Mouse (Mus musculus): ENCODE data around the gene Tomm5. TPM values are rescaled to one million over a fixed set of nuclear protein-coding genes. Genes with fewer than 3 reads are reported as not detected.

The Tomm5 gene
- polyA plus RNA-seq, 1 experiment: 12.9 TPM

DNA sequence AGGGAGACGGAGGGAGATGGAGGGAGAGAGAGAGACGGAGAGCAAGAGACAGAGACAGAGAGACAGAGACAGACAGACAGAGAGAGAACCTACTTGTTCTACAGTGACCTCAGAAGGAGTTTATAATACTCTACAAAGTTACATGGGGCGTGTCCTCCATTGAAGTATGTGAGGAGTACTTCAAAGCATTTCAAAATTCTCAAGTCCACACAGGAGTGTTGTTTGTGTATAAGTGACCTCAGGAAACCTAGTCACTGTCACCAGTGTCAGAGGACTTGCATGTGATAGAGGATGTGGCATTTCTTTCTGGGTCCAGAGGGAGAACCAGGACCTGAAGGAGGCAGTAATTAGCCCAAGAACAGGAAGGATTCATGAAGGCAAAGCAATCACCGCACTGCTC, 23.1 kb upstream of the Tomm5 start:
- Histone ChIP-seq H3K4me3 (ENCODE audit: control insufficient read depth, low read depth, low read length) (no peak overlapping the region), H3K27me3 (ENCODE audit: control insufficient read depth, insufficient read depth, low read length) (no peaks in the 10 kb centered on the region), H3K4me1 (ENCODE audit: control insufficient read depth, insufficient read depth, low read length) (no peaks in the 10 kb centered on the region), H3K27ac (ENCODE audit: control insufficient read depth, insufficient read depth, low read depth, low read length) (no peak overlapping the region), H3K36me3 (ENCODE audit: control insufficient read depth, insufficient read depth, low read length) (no peaks in the 10 kb centered on the region)
- TF ChIP-seq CTCF (IDR thresholded peaks at IDR 0.05; ENCODE audit: control insufficient read depth, insufficient read depth, insufficient replicate concordance, low read depth, low read length): no peak
- no peak for TF ChIP-seq POLR2A (IDR thresholded peaks at IDR 0.05; ENCODE audit: control insufficient read depth, low read depth, low read length)

DNA sequence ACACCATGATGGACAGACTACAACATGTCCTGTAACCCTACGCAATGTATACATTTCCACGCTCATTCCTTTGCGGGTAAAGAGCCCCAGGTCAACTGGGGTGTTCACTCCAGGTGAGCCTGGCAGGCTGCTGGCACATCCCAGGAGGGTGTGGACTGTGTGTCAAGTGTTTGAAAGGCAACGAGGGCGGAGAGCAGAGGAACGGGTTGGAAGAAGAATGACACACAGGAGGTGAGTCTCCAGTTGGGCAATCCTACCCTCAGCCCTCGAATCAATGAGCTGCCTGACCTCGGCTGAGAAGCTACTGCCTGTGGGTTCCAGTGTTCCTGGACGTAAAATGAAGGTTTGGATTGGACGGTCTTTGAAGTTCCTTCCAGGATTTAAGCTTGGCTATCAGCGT, 13.4 kb upstream of the Tomm5 start:
- no peak overlapping the region for H3K27ac ChIP-seq (ENCODE audit: control insufficient read depth, insufficient read depth, low read depth, low read length)
- TF ChIP-seq POLR2A (IDR thresholded peaks at IDR 0.05; ENCODE audit: control insufficient read depth, low read depth, low read length) (no peak), CTCF (IDR thresholded peaks at IDR 0.05; ENCODE audit: control insufficient read depth, insufficient read depth, insufficient replicate concordance, low read depth, low read length) (no peak)
- H3K4me3 ChIP-seq (ENCODE audit: control insufficient read depth, low read depth, low read length): no peak overlapping the region

DNA sequence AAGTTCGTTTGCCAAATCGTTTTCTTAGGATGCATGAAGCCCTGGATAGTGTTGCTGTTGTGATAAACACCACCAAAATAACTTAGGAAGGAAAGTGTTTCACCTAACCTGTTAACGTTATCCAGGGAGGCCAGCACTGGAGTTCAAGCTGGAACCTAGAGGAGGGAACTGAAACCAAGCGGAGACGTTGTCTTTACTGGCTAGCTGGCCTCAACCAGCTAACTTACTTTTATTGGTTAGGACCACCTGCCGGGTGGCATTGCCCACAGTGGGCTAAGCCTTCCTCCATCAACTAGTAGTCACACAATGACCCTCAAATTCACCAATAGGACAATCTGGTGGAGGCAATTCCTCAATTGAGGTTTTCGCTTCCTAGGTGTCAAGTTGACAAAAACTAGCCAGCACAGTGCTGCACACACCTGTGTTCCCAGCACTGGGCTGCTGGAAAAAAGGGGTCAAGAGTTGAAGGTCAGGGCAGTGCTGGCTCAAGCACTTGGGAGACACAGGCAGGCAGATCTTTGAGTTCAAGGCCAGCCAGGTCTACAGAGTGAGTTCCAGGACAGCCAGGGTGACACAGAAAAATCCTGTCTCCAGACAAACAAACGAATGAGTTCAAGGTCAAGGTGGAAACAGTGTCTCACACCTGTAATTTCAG, 669 bp upstream of the Tomm5 start:
- Histone ChIP-seq H3K27me3 (ENCODE audit: control insufficient read depth, insufficient read depth, low read length) (no peaks in the 10 kb centered on the region), H3K36me3 (ENCODE audit: control insufficient read depth, insufficient read depth, low read length) (no peaks in the 10 kb centered on the region), H3K4me1 (ENCODE audit: control insufficient read depth, insufficient read depth, low read length) (peaks cover 7% of the 10 kb centered on the region), H3K27ac (ENCODE audit: control insufficient read depth, insufficient read depth, low read depth, low read length) (no peak overlapping the region), H3K4me3 (ENCODE audit: control insufficient read depth, low read depth, low read length) (no peak overlapping the region)
- TF ChIP-seq CTCF (IDR thresholded peaks at IDR 0.05; ENCODE audit: control insufficient read depth, insufficient read depth, insufficient replicate concordance, low read depth, low read length) (no peak), POLR2A (IDR thresholded peaks at IDR 0.05; ENCODE audit: control insufficient read depth, low read depth, low read length) (no peak)

More for the DNA sequence above, 13.4 kb upstream of the Tomm5 start:
- H3K27me3 ChIP-seq (ENCODE audit: control insufficient read depth, insufficient read depth, low read length): no peaks in the 10 kb centered on the region
- H3K36me3 ChIP-seq (ENCODE audit: control insufficient read depth, insufficient read depth, low read length): no peaks in the 10 kb centered on the region
- no peaks in the 10 kb centered on the region for H3K4me1 ChIP-seq (ENCODE audit: control insufficient read depth, insufficient read depth, low read length)

DNA sequence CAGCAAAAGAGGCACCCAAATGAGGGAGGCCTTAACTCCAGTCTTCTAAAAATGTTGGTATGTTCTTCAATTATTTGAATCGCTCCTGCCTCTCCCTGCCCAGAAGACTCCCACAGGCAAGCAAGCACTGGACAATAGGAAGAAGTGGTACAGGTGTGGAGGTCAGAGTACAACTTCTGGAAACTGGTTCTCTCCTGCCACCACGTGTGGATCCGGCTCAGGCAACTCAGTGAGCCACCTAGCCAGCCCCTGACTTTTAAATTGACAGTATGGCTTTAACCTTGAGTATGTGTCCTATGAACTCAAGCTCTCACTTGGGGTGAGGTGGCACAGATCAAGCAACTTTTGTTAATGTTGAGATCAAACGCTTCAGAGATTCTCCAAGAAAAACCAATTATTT, 848 bp downstream of the Tomm5 start:
- Histone ChIP-seq H3K36me3 (ENCODE audit: control insufficient read depth, insufficient read depth, low read length) (no peaks in the 10 kb centered on the region), H3K4me1 (ENCODE audit: control insufficient read depth, insufficient read depth, low read length) (peaks cover 7% of the 10 kb centered on the region), H3K4me3 (ENCODE audit: control insufficient read depth, low read depth, low read length) (no peak overlapping the region), H3K27me3 (ENCODE audit: control insufficient read depth, insufficient read depth, low read length) (no peaks in the 10 kb centered on the region), H3K27ac (ENCODE audit: control insufficient read depth, insufficient read depth, low read depth, low read length) (no peak overlapping the region)
- TF ChIP-seq CTCF (IDR thresholded peaks at IDR 0.05; ENCODE audit: control insufficient read depth, insufficient read depth, insufficient replicate concordance, low read depth, low read length) (no peak), POLR2A (IDR thresholded peaks at IDR 0.05; ENCODE audit: control insufficient read depth, low read depth, low read length) (no peak)

DNA sequence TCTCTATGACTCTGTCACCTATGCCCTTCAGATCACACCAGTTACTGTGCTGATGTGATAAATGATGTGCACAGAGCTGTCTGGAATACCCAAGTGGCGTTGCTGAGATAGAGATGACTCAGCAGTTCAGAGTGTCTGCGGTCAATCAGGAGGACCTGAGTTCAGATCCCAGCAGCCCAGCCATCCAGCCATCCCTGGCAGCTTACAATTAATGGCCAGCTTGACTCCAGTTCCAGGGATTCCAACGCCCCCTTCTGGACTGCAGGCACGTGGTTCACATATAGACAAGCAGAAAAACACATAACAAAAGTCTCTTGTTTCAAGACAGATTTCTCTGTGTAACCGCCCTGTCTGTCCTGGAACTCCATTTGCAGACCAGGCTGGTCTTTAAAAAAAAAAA, 1.5 kb downstream of the Tomm5 start:
- no peak overlapping the region for H3K4me3 ChIP-seq (ENCODE audit: control insufficient read depth, low read depth, low read length)
- no peak overlapping the region for H3K27ac ChIP-seq (ENCODE audit: control insufficient read depth, insufficient read depth, low read depth, low read length)
- peaks cover 7% of the 10 kb centered on the region for H3K4me1 ChIP-seq (ENCODE audit: control insufficient read depth, insufficient read depth, low read length)
- no peak for TF ChIP-seq CTCF (IDR thresholded peaks at IDR 0.05; ENCODE audit: control insufficient read depth, insufficient read depth, insufficient replicate concordance, low read depth, low read length)
- no peak for TF ChIP-seq POLR2A (IDR thresholded peaks at IDR 0.05; ENCODE audit: control insufficient read depth, low read depth, low read length)
- no peaks in the 10 kb centered on the region for H3K27me3 ChIP-seq (ENCODE audit: control insufficient read depth, insufficient read depth, low read length)
- H3K36me3 ChIP-seq (ENCODE audit: control insufficient read depth, insufficient read depth, low read length): no peaks in the 10 kb centered on the region

DNA sequence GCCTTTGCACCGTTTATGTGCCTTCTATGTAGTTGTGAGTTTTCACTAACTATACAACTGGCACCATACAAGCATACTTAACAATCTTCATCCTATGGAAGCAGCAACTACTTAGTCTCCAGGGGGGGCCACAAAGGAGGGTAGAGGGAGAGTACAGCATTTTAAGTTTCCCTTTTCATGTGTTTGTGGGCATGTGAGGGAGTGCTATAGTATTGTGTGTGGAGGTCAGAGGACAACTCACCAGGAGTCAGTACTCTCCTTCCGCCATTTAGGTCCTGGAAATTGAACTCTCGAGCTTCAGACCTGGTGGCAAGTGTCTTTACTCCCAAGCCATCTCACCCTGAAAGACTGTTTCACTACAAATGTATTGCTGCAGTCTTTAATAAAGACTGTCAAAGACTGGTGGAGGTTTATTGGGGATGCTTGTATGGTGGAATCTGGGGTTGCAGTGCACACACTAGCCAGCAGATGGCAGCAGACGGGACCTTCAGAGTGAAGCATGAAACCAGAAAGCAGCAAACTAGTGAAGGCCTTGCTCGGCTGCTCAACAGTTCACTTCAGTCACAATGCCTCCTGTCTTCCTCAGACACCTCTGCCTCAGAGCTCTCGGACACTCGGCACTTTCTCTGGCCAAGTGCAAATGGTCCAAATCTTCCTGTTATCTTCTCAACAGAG, 10.6 kb downstream of the Tomm5 start:
- Histone ChIP-seq H3K27me3 (ENCODE audit: control insufficient read depth, insufficient read depth, low read length) (no peaks in the 10 kb centered on the region), H3K27ac (ENCODE audit: control insufficient read depth, insufficient read depth, low read depth, low read length) (no peak overlapping the region), H3K4me3 (ENCODE audit: control insufficient read depth, low read depth, low read length) (no peak overlapping the region), H3K36me3 (ENCODE audit: control insufficient read depth, insufficient read depth, low read length) (no peaks in the 10 kb centered on the region), H3K4me1 (ENCODE audit: control insufficient read depth, insufficient read depth, low read length) (peaks cover 3% of the 10 kb centered on the region)
- TF ChIP-seq POLR2A (IDR thresholded peaks at IDR 0.05; ENCODE audit: control insufficient read depth, low read depth, low read length): no peak
- peak; percentile 95 for TF ChIP-seq CTCF (IDR thresholded peaks at IDR 0.05; ENCODE audit: control insufficient read depth, insufficient read depth, insufficient replicate concordance, low read depth, low read length)

DNA sequence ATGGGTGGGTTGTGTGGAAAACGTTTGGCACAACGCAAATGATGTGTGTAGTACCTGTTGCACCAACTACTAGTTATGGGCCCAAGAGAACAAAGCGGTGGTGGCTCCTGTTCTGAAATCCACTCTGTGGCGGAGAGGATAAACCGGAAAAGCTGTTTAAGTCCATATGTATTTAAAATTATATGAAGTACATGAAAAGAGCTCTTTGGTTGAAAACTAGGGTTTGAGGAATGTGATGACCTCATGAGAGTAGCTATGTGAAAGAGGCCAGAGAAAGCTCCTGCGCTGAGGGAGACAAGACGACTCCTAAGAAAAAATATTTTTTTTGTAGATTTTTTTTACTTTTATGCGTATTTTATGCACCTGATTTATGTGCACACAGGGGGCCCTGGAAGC, 23.0 kb downstream of the Tomm5 start:
- Histone ChIP-seq H3K36me3 (ENCODE audit: control insufficient read depth, insufficient read depth, low read length) (no peaks in the 10 kb centered on the region), H3K27ac (ENCODE audit: control insufficient read depth, insufficient read depth, low read depth, low read length) (no peak overlapping the region), H3K4me3 (ENCODE audit: control insufficient read depth, low read depth, low read length) (peak overlapping the region; percentile 84), H3K27me3 (ENCODE audit: control insufficient read depth, insufficient read depth, low read length) (no peaks in the 10 kb centered on the region), H3K4me1 (ENCODE audit: control insufficient read depth, insufficient read depth, low read length) (peaks cover 4% of the 10 kb centered on the region)
- TF ChIP-seq POLR2A (IDR thresholded peaks at IDR 0.05; ENCODE audit: control insufficient read depth, low read depth, low read length): no peak
- no peak for TF ChIP-seq CTCF (IDR thresholded peaks at IDR 0.05; ENCODE audit: control insufficient read depth, insufficient read depth, insufficient replicate concordance, low read depth, low read length)
